Mouse (Mus musculus) inflammation-experienced regulatory T-cells (primary cell): ENCODE data around the gene Vax2. TPM values are rescaled to one million over a fixed set of nuclear protein-coding genes. Genes with fewer than 3 reads are reported as not detected.

ENCODE experiments used
- polyA plus RNA-seq, 2 experiments: library from polyadenylated mRNA; unstranded; fragments of 100-300 nt; shearing (Covaris generic); gene quantifications; one replicate each; pipeline ENCODE4 v1.2.1; 2017

Vax2 gene
- 1 to 10 TPM in 1 of 2 experiments, under 1 TPM in 1; 0.23 to 2.1 TPM for polyA plus RNA-seq

GRCm38 (mm10) chr6:83711067-83711675 is at the start of gene Vax2:
Gene Vax2, plus strand, starts transcription at chr6:83711264.

GRCm38 (mm10) chr6:83677757-83678156 is 33.3 kb upstream of the Vax2 start, which contains the start of gene Cd207:
Gene Cd207, minus strand, starts transcription at chr6:83677857.

GRCm38 (mm10) chr6:83742761-83743160 is 31.7 kb downstream of the Vax2 start, which contains the start of gene Atp6v1b1:
Gene Atp6v1b1, plus strand, starts transcription at chr6:83742990.

GRCm38 (mm10) chr6:83762344-83762743 is 51.3 kb downstream of the Vax2 start, which contains the start of gene Ankrd53:
Gene Ankrd53, plus strand, starts transcription at chr6:83762644.

GRCm38 (mm10) chr6:83775638-83776293 is 64.7 kb downstream of the Vax2 start, which contains the start of gene Tex261:
Gene Tex261, minus strand, starts transcription at chr6:83775813.

Other genes starting within 250 kb of the Vax2 start
- gene Dguok, start 204.3 kb upstream of the Vax2 start, polyA plus RNA-seq: 100 to 1,000 TPM; 123 to 137 TPM
- 10 to 100 TPM in 1 of 2 experiments, 1 to 10 TPM in 1; 3.6 to 26.5 TPM for gene Actg2, start 175.0 kb upstream of the Vax2 start, polyA plus RNA-seq
- gene Stambp, start 138.5 kb upstream of the Vax2 start, polyA plus RNA-seq: 10 to 100 TPM; 39.4 to 41.3 TPM
- gene Clec4f, start 55.1 kb upstream of the Vax2 start, polyA plus RNA-seq: under 1 TPM in 1 of 2 experiments, not detected in 1; 0.29 TPM
- gene Cd207, start 33.4 kb upstream of the Vax2 start, polyA plus RNA-seq: not detected
- gene Atp6v1b1, start 31.7 kb downstream of the Vax2 start, polyA plus RNA-seq: under 1 TPM in 1 of 2 experiments, not detected in 1; 0.13 TPM
- gene Ankrd53, start 51.4 kb downstream of the Vax2 start, polyA plus RNA-seq: under 1 TPM in 1 of 2 experiments, not detected in 1; 0.19 TPM
- gene Tex261, start 64.5 kb downstream of the Vax2 start, polyA plus RNA-seq: 10 to 100 TPM; 94.0 to 96.8 TPM
- 10 to 100 TPM; 28.6 to 34.7 TPM for gene Nagk, start 83.7 kb downstream of the Vax2 start, polyA plus RNA-seq
- 10 to 100 TPM; 29.7 to 30.8 TPM for gene Paip2b, start 120.5 kb downstream of the Vax2 start, polyA plus RNA-seq
- gene Zfp638, start 155.8 kb downstream of the Vax2 start, polyA plus RNA-seq: 100 to 1,000 TPM; 114 to 125 TPM